Mouse (Mus musculus) myocyte (in vitro differentiated cells): ENCODE data around the gene Psg26. TPM values are rescaled to one million over a fixed set of nuclear protein-coding genes. Genes with fewer than 3 reads are reported as not detected.
"Not testable (repeated sequence)": the region's sequence is repeated elsewhere in the genome, so short reads cannot be mapped to it uniquely, and the experiment has no call there.

Experiments used
- H3K27me3 ChIP-seq: one replicate; pipeline ENCODE4 v1.6.1; 2011; ENCODE audit not compliant: control insufficient read depth, insufficient read depth, insufficient read length
- H3K36me3 ChIP-seq: one replicate; pipeline ENCODE4 v1.6.1; 2011; ENCODE audit not compliant: control insufficient read depth, insufficient read depth
- H3K4me2 ChIP-seq: one replicate; pipeline ENCODE4 v1.6.1; 2011; ENCODE audit warnings: low read depth, control low read depth
- H3K4me3 ChIP-seq: one replicate; pipeline ENCODE4 v1.5.1; 2011; ENCODE audit warnings: mild to moderate bottlenecking, control low read depth, moderate library complexity
- H3K79me2 ChIP-seq: one replicate; pipeline ENCODE4 v1.6.1; 2011; ENCODE audit not compliant: control insufficient read depth, insufficient read depth
- H3ac ChIP-seq: one replicate; pipeline ENCODE4 v1.6.1; 2011; ENCODE audit not compliant: control insufficient read depth, insufficient read length
- CEBPB ChIP-seq: IDR thresholded peaks from 2 replicates; pipeline ENCODE4 v1.6.1; 2011; ENCODE audit warnings: mild to moderate bottlenecking, moderate library complexity; ENCODE audit not compliant: poor library complexity, insufficient read depth, severe bottlenecking
- E2F4 ChIP-seq: IDR thresholded peaks from one replicate; pipeline ENCODE4 v1.6.1; 2011; ENCODE audit warnings: mild to moderate bottlenecking, control low read depth, moderate library complexity; ENCODE audit not compliant: insufficient read depth
- MAX ChIP-seq: IDR thresholded peaks from one replicate; pipeline ENCODE4 v1.6.1; 2011; ENCODE audit warnings: low read depth, mild to moderate bottlenecking, control low read depth
- MYOD1 ChIP-seq, 3 experiments: IDR thresholded peaks; one replicate each; pipeline ENCODE4 v1.6.1; 2011; ENCODE audit warnings: control low read depth in 2 of 3, low read depth in 2 of 3, mild to moderate bottlenecking in 2 of 3, moderate library complexity in 1 of 3; ENCODE audit not compliant: insufficient read length in 2 of 3, control insufficient read depth in 1 of 3
- MYOG ChIP-seq, 3 experiments: IDR thresholded peaks; one replicate each; pipeline ENCODE4 v1.6.1; 2011; ENCODE audit warnings: control low read depth in 2 of 3, low read depth in 2 of 3, mild to moderate bottlenecking in 2 of 3; ENCODE audit not compliant: insufficient read length in 2 of 3, control insufficient read depth in 1 of 3, insufficient read depth in 1 of 3
- POLR2A ChIP-seq: IDR thresholded peaks from one replicate; pipeline ENCODE4 v1.6.1; 2011; ENCODE audit warnings: low read depth, mild to moderate bottlenecking, control low read depth, moderate library complexity; ENCODE audit not compliant: insufficient read length
- POLR2AphosphoS2 ChIP-seq: IDR thresholded peaks from one replicate; pipeline ENCODE4 v1.6.1; 2011; ENCODE audit warnings: low read depth, control low read depth; ENCODE audit not compliant: insufficient read length
- REST ChIP-seq: IDR thresholded peaks from one replicate; pipeline ENCODE4 v1.6.1; 2011; ENCODE audit warnings: mild to moderate bottlenecking, control low read depth, moderate library complexity; ENCODE audit not compliant: insufficient read depth, insufficient read length
- SRF ChIP-seq: IDR thresholded peaks from one replicate; pipeline ENCODE4 v1.6.1; 2011; ENCODE audit warnings: low read depth; ENCODE audit not compliant: control insufficient read depth, insufficient read length
- TCF12 ChIP-seq: IDR thresholded peaks from one replicate; pipeline ENCODE4 v1.6.1; 2011; ENCODE audit warnings: mild to moderate bottlenecking, control low read depth; ENCODE audit not compliant: poor library complexity, insufficient read depth, severe bottlenecking
- TCF3 ChIP-seq: IDR thresholded peaks from one replicate; pipeline ENCODE4 v1.6.1; 2011; ENCODE audit warnings: low read depth, control low read depth; ENCODE audit not compliant: insufficient read length
- USF1 ChIP-seq: IDR thresholded peaks from one replicate; pipeline ENCODE4 v1.6.1; 2011; ENCODE audit warnings: low read depth, mild to moderate bottlenecking, control low read depth, moderate library complexity
- polyA plus RNA-seq: library from polyadenylated mRNA; unstranded; fragments of >200 nt; fragmentation: generic; extraction: Trizol; gene quantifications from one replicate; pipeline ENCODE4 v1.2.1, GENCODE M21; 2012; ENCODE audit warnings: missing spikeins

Gene Psg26
- 0.16 TPM for polyA plus RNA-seq

- H3K4me3 ChIP-seq, result no peak within 1 kb of the TSS
These were observed at the start of gene Psg26 for GRCm38 (mm10) chr7:18484077-18484476. Gene Psg26 (minus strand): TSS chr7:18484177.

GRCm38 (mm10) chr7:18533420-18533819 lies 49.4 kb upstream of the Psg26 start:
- Histone ChIP-seq H3K4me3 (no peak overlapping the region), H3K27me3 (no peaks in the 10 kb centered on the region), H3ac (no peak overlapping the region), H3K36me3 (no peaks in the 10 kb centered on the region), H3K79me2 (no peaks in the 10 kb centered on the region), H3K4me2 (no peak overlapping the region)
- TF ChIP-seq MAX, result no peak
- no peak for TF ChIP-seq MYOG (IDR thresholded peaks at IDR 0.05; ENCODE audit: control insufficient read depth in 1 of 3, insufficient read depth in 1 of 3, insufficient read length in 2 of 3, low read depth in 2 of 3)
- no peak for TF ChIP-seq MYOD1 (IDR thresholded peaks at IDR 0.05; ENCODE audit: control insufficient read depth in 1 of 3, insufficient read length in 2 of 3, low read depth in 2 of 3)
- TF ChIP-seq SRF, result no peak
- TF ChIP-seq REST, result no peak
- no peak for TF ChIP-seq TCF12
- no peak for TF ChIP-seq POLR2AphosphoS2

More at GRCm38 (mm10) chr7:18484077-18484476, at the start of gene Psg26:
- H3K4me2 ChIP-seq, result no peak within 1 kb of the TSS
- TF ChIP-seq REST (no peak), MYOG (IDR thresholded peaks at IDR 0.05; ENCODE audit: control insufficient read depth in 1 of 3, insufficient read depth in 1 of 3, insufficient read length in 2 of 3, low read depth in 2 of 3) (no peak), MYOD1 (IDR thresholded peaks at IDR 0.05; ENCODE audit: control insufficient read depth in 1 of 3, insufficient read length in 2 of 3, low read depth in 2 of 3) (no peak), MAX (no peak), SRF (no peak), POLR2AphosphoS2 (no peak), USF1 (no peak), POLR2A (no peak), TCF3 (no peak), TCF12 (no peak), CEBPB (no peak), E2F4 (no peak)
- H3K27me3 ChIP-seq, result no peaks in the 10 kb centered on the region
- H3ac ChIP-seq, result no peak within 1 kb of the TSS
- H3K79me2 ChIP-seq, result no peaks in the 10 kb centered on the region
- H3K36me3 ChIP-seq, result no peaks in the 10 kb centered on the region

GRCm38 (mm10) chr7:18532169-18532568 lies 48.2 kb upstream of the Psg26 start, which contains the start of gene Psg25:
Gene Psg25 (minus strand): TSS chr7:18532269.
- H3ac ChIP-seq, result no peak within 1 kb of the TSS
- H3K4me3 ChIP-seq, result no peak within 1 kb of the TSS
- no peaks in the 10 kb centered on the region for H3K27me3 ChIP-seq
- H3K36me3 ChIP-seq, result no peaks in the 10 kb centered on the region
- H3K79me2 ChIP-seq, result no peaks in the 10 kb centered on the region
- TF ChIP-seq USF1, result no peak
- H3K4me2 ChIP-seq, result no peak within 1 kb of the TSS

- H3K36me3 ChIP-seq, result no peaks in the 10 kb centered on the region
- no peak overlapping the region for H3ac ChIP-seq
- no peaks in the 10 kb centered on the region for H3K79me2 ChIP-seq
- H3K27me3 ChIP-seq, result no peaks in the 10 kb centered on the region
- H3K4me2 ChIP-seq, result no peak overlapping the region
- TF ChIP-seq MYOD1 (IDR thresholded peaks at IDR 0.05; ENCODE audit: control insufficient read depth in 1 of 3, insufficient read length in 2 of 3, low read depth in 2 of 3), result no peak
- TF ChIP-seq CEBPB, result no peak
- TF ChIP-seq MAX, result no peak
- H3K4me3 ChIP-seq, result no peak overlapping the region
These were observed 40.7 kb upstream of the Psg26 start for GRCm38 (mm10) chr7:18524668-18525067.

GRCm38 (mm10) chr7:18512848-18513247 lies 28.9 kb upstream of the Psg26 start:
- H3K27me3 ChIP-seq, H3K4me2 ChIP-seq, H3ac ChIP-seq, H3K36me3 ChIP-seq, H3K4me3 ChIP-seq, H3K79me2 ChIP-seq: not testable (repeated sequence)

GRCm38 (mm10) chr7:18512417-18512816 lies 28.4 kb upstream of the Psg26 start:
- not testable (repeated sequence) for H3K36me3 ChIP-seq, H3K79me2 ChIP-seq, H3K27me3 ChIP-seq, H3ac ChIP-seq, H3K4me3 ChIP-seq, H3K4me2 ChIP-seq
